Mouse (Mus musculus) myocyte (in vitro differentiated cells): ENCODE measurements at regions not wholly inside any gene's neighbourhood (a gene's known extent, or its start where the extent isn't known, plus 50 kb on each side); places are given as distances from the start of the nearest gene placed in this dataset.

Experiments
- H3K27me3 ChIP-seq: one replicate; pipeline ENCODE4 v1.6.1; 2011; ENCODE audit not compliant: control insufficient read depth, insufficient read depth, insufficient read length
- H3K36me3 ChIP-seq: one replicate; pipeline ENCODE4 v1.6.1; 2011; ENCODE audit not compliant: control insufficient read depth, insufficient read depth
- H3K4me2 ChIP-seq: one replicate; pipeline ENCODE4 v1.6.1; 2011; ENCODE audit warnings: low read depth, control low read depth
- H3K4me3 ChIP-seq: one replicate; pipeline ENCODE4 v1.5.1; 2011; ENCODE audit warnings: mild to moderate bottlenecking, control low read depth, moderate library complexity
- H3K79me2 ChIP-seq: one replicate; pipeline ENCODE4 v1.6.1; 2011; ENCODE audit not compliant: control insufficient read depth, insufficient read depth
- H3ac ChIP-seq: one replicate; pipeline ENCODE4 v1.6.1; 2011; ENCODE audit not compliant: control insufficient read depth, insufficient read length
- CEBPB ChIP-seq: IDR thresholded peaks from 2 replicates; pipeline ENCODE4 v1.6.1; 2011; ENCODE audit warnings: mild to moderate bottlenecking, moderate library complexity; ENCODE audit not compliant: poor library complexity, insufficient read depth, severe bottlenecking
- E2F4 ChIP-seq: IDR thresholded peaks from one replicate; pipeline ENCODE4 v1.6.1; 2011; ENCODE audit warnings: mild to moderate bottlenecking, control low read depth, moderate library complexity; ENCODE audit not compliant: insufficient read depth
- MAX ChIP-seq: IDR thresholded peaks from one replicate; pipeline ENCODE4 v1.6.1; 2011; ENCODE audit warnings: low read depth, mild to moderate bottlenecking, control low read depth
- MYOD1 ChIP-seq, 3 experiments: IDR thresholded peaks; one replicate each; pipeline ENCODE4 v1.6.1; 2011; ENCODE audit warnings: control low read depth in 2 of 3, low read depth in 2 of 3, mild to moderate bottlenecking in 2 of 3, moderate library complexity in 1 of 3; ENCODE audit not compliant: insufficient read length in 2 of 3, control insufficient read depth in 1 of 3
- MYOG ChIP-seq, 3 experiments: IDR thresholded peaks; one replicate each; pipeline ENCODE4 v1.6.1; 2011; ENCODE audit warnings: control low read depth in 2 of 3, low read depth in 2 of 3, mild to moderate bottlenecking in 2 of 3; ENCODE audit not compliant: insufficient read length in 2 of 3, control insufficient read depth in 1 of 3, insufficient read depth in 1 of 3
- POLR2A ChIP-seq: IDR thresholded peaks from one replicate; pipeline ENCODE4 v1.6.1; 2011; ENCODE audit warnings: low read depth, mild to moderate bottlenecking, control low read depth, moderate library complexity; ENCODE audit not compliant: insufficient read length
- POLR2AphosphoS2 ChIP-seq: IDR thresholded peaks from one replicate; pipeline ENCODE4 v1.6.1; 2011; ENCODE audit warnings: low read depth, control low read depth; ENCODE audit not compliant: insufficient read length
- REST ChIP-seq: IDR thresholded peaks from one replicate; pipeline ENCODE4 v1.6.1; 2011; ENCODE audit warnings: mild to moderate bottlenecking, control low read depth, moderate library complexity; ENCODE audit not compliant: insufficient read depth, insufficient read length
- SRF ChIP-seq: IDR thresholded peaks from one replicate; pipeline ENCODE4 v1.6.1; 2011; ENCODE audit warnings: low read depth; ENCODE audit not compliant: control insufficient read depth, insufficient read length
- TCF12 ChIP-seq: IDR thresholded peaks from one replicate; pipeline ENCODE4 v1.6.1; 2011; ENCODE audit warnings: mild to moderate bottlenecking, control low read depth; ENCODE audit not compliant: poor library complexity, insufficient read depth, severe bottlenecking
- TCF3 ChIP-seq: IDR thresholded peaks from one replicate; pipeline ENCODE4 v1.6.1; 2011; ENCODE audit warnings: low read depth, control low read depth; ENCODE audit not compliant: insufficient read length
- USF1 ChIP-seq: IDR thresholded peaks from one replicate; pipeline ENCODE4 v1.6.1; 2011; ENCODE audit warnings: low read depth, mild to moderate bottlenecking, control low read depth, moderate library complexity

DNA sequence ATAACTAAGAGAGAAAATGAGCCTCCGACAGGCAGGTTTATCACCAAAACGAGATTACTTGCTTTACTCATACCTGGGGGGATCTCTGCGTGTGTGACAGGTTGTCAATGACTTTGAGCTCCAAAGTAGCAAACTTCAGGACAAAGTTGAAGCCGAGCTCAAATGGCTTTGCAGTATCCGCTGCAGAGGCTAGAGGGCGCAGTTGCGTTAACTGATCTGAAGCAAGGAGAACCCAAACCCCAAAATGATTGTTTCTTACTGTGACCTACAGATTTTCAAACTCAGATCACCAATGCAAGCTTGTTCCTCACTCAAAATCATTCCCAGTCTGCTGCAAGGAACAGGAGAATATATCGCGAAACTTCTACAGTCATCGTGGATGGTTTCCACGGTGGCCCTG, 59.3 kb upstream of the Fer start:
- TF ChIP-seq TCF3 (no peak), CEBPB (no peak), USF1 (no peak), TCF12 (no peak), SRF (no peak), POLR2AphosphoS2 (no peak), MAX (no peak), E2F4 (no peak), REST (no peak), POLR2A (no peak), MYOG (IDR thresholded peaks at IDR 0.05; ENCODE audit: control insufficient read depth in 1 of 3, insufficient read depth in 1 of 3, insufficient read length in 2 of 3, low read depth in 2 of 3) (no peak), MYOD1 (IDR thresholded peaks at IDR 0.05; ENCODE audit: control insufficient read depth in 1 of 3, insufficient read length in 2 of 3, low read depth in 2 of 3) (no peak)
- Histone ChIP-seq H3K36me3 (no peaks in the 10 kb centered on the region), H3K79me2 (no peaks in the 10 kb centered on the region), H3K4me2 (no peak overlapping the region), H3K27me3 (no peaks in the 10 kb centered on the region), H3K4me3 (no peak overlapping the region), H3ac (no peak overlapping the region)

DNA sequence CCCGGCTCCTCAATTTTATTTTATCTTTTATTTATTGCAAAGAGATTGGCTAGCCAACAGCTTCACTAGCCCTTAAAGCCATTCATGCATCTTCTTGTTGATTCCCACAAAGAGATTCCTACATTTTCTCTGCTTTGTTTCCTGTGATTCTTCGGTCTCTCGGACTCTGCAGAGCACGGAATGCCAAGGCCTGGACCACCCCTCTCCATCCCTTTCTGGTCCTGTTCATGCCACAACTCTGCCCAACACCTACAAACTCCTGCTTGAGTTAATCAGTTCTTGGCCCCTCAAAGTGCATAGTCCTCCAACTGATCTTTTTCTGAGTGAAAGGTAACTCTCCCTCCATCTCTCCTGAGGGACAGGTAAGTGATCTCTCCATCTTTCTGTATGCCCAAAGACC, 58.4 kb upstream of the Fer start:
- Histone ChIP-seq H3K4me2 (no peak overlapping the region), H3K4me3 (no peak overlapping the region)

DNA sequence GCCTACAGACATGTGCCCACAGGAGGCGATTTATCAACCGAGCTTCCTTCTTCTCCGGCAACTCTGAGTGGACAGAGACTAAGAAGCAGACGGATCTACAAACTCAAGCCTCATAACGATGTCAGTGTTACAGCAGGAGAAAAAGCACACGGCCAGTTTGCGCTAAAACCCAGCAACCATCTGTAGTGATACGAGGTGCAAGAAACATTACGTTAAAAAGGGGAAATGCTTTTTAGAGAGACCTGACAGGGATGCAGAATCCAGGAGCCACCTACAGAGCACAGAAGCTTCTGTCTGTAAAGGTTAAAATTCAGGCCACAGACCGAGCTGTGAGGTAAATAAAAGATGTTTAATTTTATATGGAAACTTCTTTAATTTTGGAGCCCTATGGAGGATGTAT, 56.5 kb upstream of the Fer start:
- Histone ChIP-seq H3K27me3 (no peaks in the 10 kb centered on the region), H3K79me2 (no peaks in the 10 kb centered on the region), H3K36me3 (no peaks in the 10 kb centered on the region), H3K4me3 (no peak overlapping the region), H3K4me2 (no peak overlapping the region), H3ac (no peak overlapping the region)
- TF ChIP-seq CEBPB (no peak), TCF12 (no peak), MYOG (IDR thresholded peaks at IDR 0.05; ENCODE audit: control insufficient read depth in 1 of 3, insufficient read depth in 1 of 3, insufficient read length in 2 of 3, low read depth in 2 of 3) (no peak), MAX (no peak), POLR2A (no peak), USF1 (no peak), TCF3 (no peak), E2F4 (no peak), MYOD1 (IDR thresholded peaks at IDR 0.05; ENCODE audit: control insufficient read depth in 1 of 3, insufficient read length in 2 of 3, low read depth in 2 of 3) (no peak), SRF (no peak), REST (no peak), POLR2AphosphoS2 (no peak)

More for the DNA sequence above, 58.4 kb upstream of the Fer start:
- Histone ChIP-seq H3K27me3 (no peaks in the 10 kb centered on the region), H3K36me3 (no peaks in the 10 kb centered on the region), H3K79me2 (no peaks in the 10 kb centered on the region), H3ac (no peak overlapping the region)
- TF ChIP-seq POLR2AphosphoS2 (no peak), REST (no peak), TCF12 (no peak), TCF3 (no peak), CEBPB (no peak), MYOG (IDR thresholded peaks at IDR 0.05; ENCODE audit: control insufficient read depth in 1 of 3, insufficient read depth in 1 of 3, insufficient read length in 2 of 3, low read depth in 2 of 3) (no peak)

DNA sequence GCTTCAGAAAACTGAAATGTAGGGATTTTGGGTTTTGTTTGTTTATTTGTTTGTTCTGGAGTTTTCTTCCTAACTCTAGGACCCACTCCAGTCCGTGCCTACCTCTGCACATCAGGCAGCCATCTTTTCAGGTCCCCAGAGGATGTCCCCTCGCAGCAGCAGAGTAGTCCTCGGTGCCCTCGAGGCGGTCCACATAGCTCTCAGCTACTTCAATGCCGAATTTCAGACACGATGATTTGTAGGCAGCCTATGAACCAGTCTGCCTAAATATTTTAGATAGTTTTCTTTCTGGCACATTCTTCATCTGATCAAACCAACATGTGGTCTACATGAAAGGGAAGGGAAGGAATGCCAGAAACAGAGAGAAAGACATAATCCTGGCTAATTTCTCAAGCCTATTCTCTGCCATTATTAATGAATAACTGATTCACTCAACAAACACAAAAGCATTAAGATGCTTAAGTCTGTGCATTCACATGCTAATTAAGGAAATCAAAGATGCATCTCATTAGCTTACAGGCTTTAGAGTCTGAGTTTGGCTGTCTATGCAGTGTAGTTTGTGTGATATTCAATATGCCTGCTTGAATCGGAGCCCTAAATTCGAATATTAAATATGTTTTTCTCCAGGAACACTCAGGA, 55.2 kb upstream of the Fer start:
- no peaks in the 10 kb centered on the region for H3K27me3 ChIP-seq
- H3ac ChIP-seq: no peak overlapping the region
- TF ChIP-seq SRF: no peak
- H3K4me2 ChIP-seq: no peak overlapping the region
- H3K36me3 ChIP-seq: no peaks in the 10 kb centered on the region
- H3K79me2 ChIP-seq: no peaks in the 10 kb centered on the region
- H3K4me3 ChIP-seq: no peak overlapping the region

DNA sequence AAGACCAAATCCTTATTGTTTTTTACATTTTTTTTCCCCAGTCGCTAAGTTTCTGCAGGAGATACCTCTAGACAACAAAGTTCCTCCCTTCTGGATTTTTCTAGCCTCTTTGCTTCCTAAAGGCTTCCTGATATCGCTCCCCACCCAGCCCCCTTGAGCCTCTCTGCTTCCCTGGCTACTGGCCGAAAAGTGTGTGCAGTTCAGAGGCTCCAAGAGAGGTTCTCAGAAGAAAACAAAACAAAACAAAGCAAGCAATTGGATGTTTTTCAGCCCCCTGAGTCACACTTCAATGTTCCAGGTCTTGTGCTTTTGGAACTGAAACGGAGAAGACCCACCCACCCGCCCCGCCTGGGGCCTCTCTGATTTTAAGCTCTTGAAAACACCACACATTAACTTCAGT, 54.1 kb upstream of the Fer start:
- no peak overlapping the region for H3K4me2 ChIP-seq
- H3K27me3 ChIP-seq: no peaks in the 10 kb centered on the region
- no peak overlapping the region for H3K4me3 ChIP-seq
- no peaks in the 10 kb centered on the region for H3K36me3 ChIP-seq
- TF ChIP-seq CEBPB (no peak), USF1 (no peak)
- no peak overlapping the region for H3ac ChIP-seq
- H3K79me2 ChIP-seq: no peaks in the 10 kb centered on the region
